Mouse (Mus musculus) small intestine, adult 2 months (tissue): ENCODE data around the gene Scimp. TPM values are rescaled to one million over a fixed set of nuclear protein-coding genes. Genes with fewer than 3 reads are reported as not detected.
"Not testable (repeated sequence)": the region's sequence is repeated elsewhere in the genome, so short reads cannot be mapped to it uniquely, and the experiment has no call there.

Experiments
- H3K27ac ChIP-seq: fragments of 200-500 bp; 2 replicates; pipeline ENCODE4 v1.5.1; 2012; ENCODE audit warnings: low read depth, low read length, control low read depth, inconsistent platforms; ENCODE audit not compliant: insufficient read depth
- H3K27me3 ChIP-seq: fragments of 200-500 bp; 2 replicates; pipeline ENCODE4 v1.6.1; 2012; ENCODE audit warnings: mild to moderate bottlenecking, moderate library complexity, low read length, inconsistent platforms; ENCODE audit not compliant: control insufficient read depth, insufficient read depth
- H3K36me3 ChIP-seq: fragments of 200-500 bp; 2 replicates; pipeline ENCODE4 v1.6.1; 2012; ENCODE audit warnings: mild to moderate bottlenecking, low read length, control low read depth, inconsistent platforms; ENCODE audit not compliant: control insufficient read depth, insufficient read depth
- H3K4me1 ChIP-seq: fragments of 200-500 bp; 2 replicates; pipeline ENCODE4 v1.6.1; 2012; ENCODE audit warnings: low read length, inconsistent platforms, mixed read lengths; ENCODE audit not compliant: control insufficient read depth, insufficient read depth, insufficient read length
- H3K4me3 ChIP-seq: fragments of 200-500 bp; 2 replicates; pipeline ENCODE4 v1.5.1; 2012; ENCODE audit warnings: low read depth, mild to moderate bottlenecking, control low read depth, inconsistent platforms, low read length, moderate library complexity
- CTCF ChIP-seq: fragments of 200-500 bp; IDR thresholded peaks from 2 replicates; pipeline ENCODE4 v1.5.1; 2012; ENCODE audit warnings: low read depth, mild to moderate bottlenecking, control low read depth, inconsistent platforms, low read length, moderate library complexity, mixed read lengths; ENCODE audit not compliant: insufficient replicate concordance, insufficient read length; ENCODE audit errors: extremely low read depth
- POLR2A ChIP-seq: fragments of 200-500 bp; IDR thresholded peaks from 2 replicates; pipeline ENCODE4 v1.6.1; 2012; ENCODE audit warnings: low read depth, mild to moderate bottlenecking, control low read depth, inconsistent platforms, low read length, moderate library complexity
- WGBS: fragments of 180-500 bp; shearing (Covaris S2); methylation state at CpG from one replicate; pipeline ENCODE4 v1.1.7; 2018; 5-methylcytosine and 5-hydroxymethylcytosine counted together
- polyA plus RNA-seq: library from polyadenylated mRNA; depleted of rRNA; stranded (reverse); fragments of >200 nt; gene quantifications from 2 replicates; pipeline ENCODE4 v1.2.3, GENCODE M21; 2012

Scimp gene
- polyA plus RNA-seq, 1 experiment = 0.94 TPM

DNA sequence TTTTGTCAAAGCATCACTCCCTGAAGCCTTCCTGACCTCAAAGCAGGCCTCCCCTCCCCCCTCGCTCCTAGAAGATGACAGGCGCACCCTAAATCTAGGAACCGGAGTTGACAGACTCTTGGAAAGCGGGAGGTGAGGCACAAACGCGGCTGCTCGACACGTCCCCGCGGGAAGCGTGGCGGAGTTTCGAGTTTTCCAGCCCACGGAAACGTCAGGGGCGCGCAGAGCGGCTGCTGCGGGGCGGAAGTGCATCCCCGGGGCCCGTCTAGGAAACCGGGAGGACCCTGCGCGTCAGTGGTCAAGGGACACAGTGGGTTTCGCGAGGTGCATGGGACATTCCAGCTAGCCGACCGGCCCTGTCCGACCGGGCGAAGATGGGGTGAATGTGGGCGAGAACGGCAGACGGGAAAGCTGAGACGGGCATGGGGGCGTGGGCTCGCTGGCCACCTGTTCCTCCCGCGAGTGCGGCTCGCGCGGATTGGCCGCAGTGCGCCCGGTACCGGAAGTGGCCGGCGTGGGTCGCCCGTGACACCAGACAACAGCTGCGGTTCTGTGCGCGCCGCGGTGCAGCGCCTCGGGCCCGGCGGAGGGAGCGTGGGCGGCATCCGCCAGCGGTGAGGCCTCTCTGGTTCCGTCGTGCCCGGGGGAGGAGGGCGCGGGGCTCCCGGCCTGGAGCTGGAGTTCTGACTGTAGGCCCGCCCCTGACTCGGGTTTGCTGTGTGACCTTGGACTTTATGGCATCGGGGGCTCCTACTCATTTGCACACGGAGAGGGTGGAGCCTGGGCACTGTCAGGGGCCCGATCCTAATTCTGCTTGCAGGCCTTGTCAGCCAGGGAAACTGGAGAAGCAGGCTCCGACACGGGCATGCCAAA is 48.2 kb downstream of the Scimp start, which contains the start of gene Zfp3:
Zfp3 (plus strand) TSS at position 274 of the 873 bp plus-strand sequence.
- under 1% methylated on average over 78 of the region's 78 CpGs for WGBS
- H3K27ac ChIP-seq = peak within 1 kb of the TSS; percentile 65
- no peaks in the 10 kb centered on the region for H3K27me3 ChIP-seq
- H3K4me1 ChIP-seq = peaks cover 6% of the 10 kb centered on the region; the same call in 1 of the 2 replicates
- no peaks in the 10 kb centered on the region; the same call in 1 of the 2 replicates for H3K36me3 ChIP-seq
- H3K4me3 ChIP-seq = peak within 1 kb of the TSS; percentile 82
- TF ChIP-seq CTCF (no peak), POLR2A (0 out of 2 replicates have a peak, but pooled peaks have one; percentile 10)

DNA sequence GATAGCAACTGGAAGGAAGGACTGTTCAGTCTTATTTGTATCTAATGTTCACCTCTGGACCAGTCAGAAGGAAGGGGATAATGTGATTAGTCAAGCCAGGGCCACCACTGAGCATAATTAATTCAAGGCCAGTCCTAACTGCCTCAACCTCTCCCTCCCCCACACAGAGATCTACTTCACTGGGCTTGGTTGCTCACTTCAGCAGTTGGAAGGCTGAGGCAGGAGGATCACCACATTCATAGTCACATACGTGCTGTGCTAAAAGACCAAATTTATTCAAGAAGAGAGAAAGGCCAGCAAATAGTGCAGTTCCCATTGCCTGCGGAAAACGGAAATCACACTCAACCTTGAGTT is 48.8 kb downstream of the Scimp start:
- H3K4me1 ChIP-seq = peaks cover 6% of the 10 kb centered on the region; the same call in 1 of the 2 replicates
- H3K27me3 ChIP-seq = no peaks in the 10 kb centered on the region
- peak overlapping the region; percentile 82 for H3K4me3 ChIP-seq
- peak overlapping the region; percentile 65; the same call in 1 of the 2 replicates for H3K27ac ChIP-seq
- no peaks in the 10 kb centered on the region; the same call in 1 of the 2 replicates for H3K36me3 ChIP-seq
- WGBS = 30% methylated on average over 3 of the region's 3 CpGs
- TF ChIP-seq POLR2A = no peak
- no peak for TF ChIP-seq CTCF

- no peak for TF ChIP-seq POLR2A
- no peak for TF ChIP-seq CTCF
- Histone ChIP-seq H3K36me3 (no peaks in the 10 kb centered on the region; the same call in 1 of the 2 replicates), H3K27ac (no peak overlapping the region), H3K4me3 (no peak overlapping the region), H3K27me3 (no peaks in the 10 kb centered on the region), H3K4me1 (peaks cover 6% of the 10 kb centered on the region; the same call in 1 of the 2 replicates)
- 84% methylated on average over 9 of the region's 9 CpGs for WGBS
These were observed 49.7 kb downstream of the Scimp start for GRCm38 (mm10) chr11:70762641-70763040.

DNA sequence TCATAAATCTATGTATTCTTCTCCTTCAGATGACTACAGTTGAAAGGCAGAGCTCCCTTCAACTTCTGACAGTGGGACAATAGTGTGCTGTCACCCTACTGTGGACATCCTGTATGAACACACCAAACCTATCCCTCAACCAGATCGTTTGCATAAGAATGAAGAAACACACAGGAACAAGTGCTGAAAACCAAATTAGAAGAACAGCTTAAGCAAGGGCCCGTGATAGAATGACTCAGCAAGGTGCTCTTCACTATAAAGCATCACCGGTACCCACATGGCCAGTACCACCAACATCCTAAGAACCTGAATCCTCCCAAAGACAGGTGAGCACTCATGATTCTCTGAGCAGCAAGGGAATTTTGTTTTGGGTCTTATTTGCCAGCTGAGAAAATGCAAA is 51.9 kb downstream of the Scimp start:
- 65% methylated on average over 3 of the region's 3 CpGs for WGBS
- H3K36me3 ChIP-seq, H3K4me3 ChIP-seq, H3K27me3 ChIP-seq, H3K27ac ChIP-seq, H3K4me1 ChIP-seq: not testable (repeated sequence)

- WGBS = 3% methylated on average over 7 of the region's 7 CpGs
These were observed 56.7 kb downstream of the Scimp start for GRCm38 (mm10) chr11:70755645-70756044.

GRCm38 (mm10) chr11:70754958-70755357 is 57.4 kb downstream of the Scimp start:
- WGBS = 21% methylated on average over 7 of the region's 7 CpGs
- peak; percentile 58; the same call in 1 of the 2 replicates for TF ChIP-seq CTCF
- no peak for TF ChIP-seq POLR2A
- H3K36me3 ChIP-seq = no peaks in the 10 kb centered on the region
- no peak overlapping the region for H3K4me3 ChIP-seq
- H3K27me3 ChIP-seq = no peaks in the 10 kb centered on the region
- H3K4me1 ChIP-seq = peaks cover 10% of the 10 kb centered on the region
- peak overlapping the region; percentile 72 for H3K27ac ChIP-seq

More at GRCm38 (mm10) chr11:70755645-70756044, 56.7 kb downstream of the Scimp start:
- Histone ChIP-seq H3K27ac (no peak overlapping the region), H3K4me3 (no peak overlapping the region), H3K36me3 (no peaks in the 10 kb centered on the region), H3K4me1 (peaks cover 10% of the 10 kb centered on the region), H3K27me3 (no peaks in the 10 kb centered on the region)
- peak; percentile 91; the same call in 1 of the 2 replicates for TF ChIP-seq CTCF
- no peak for TF ChIP-seq POLR2A

- no peak for TF ChIP-seq CTCF
- 25% methylated on average over 4 of the region's 4 CpGs for WGBS
- no peaks in the 10 kb centered on the region for H3K27me3 ChIP-seq
- H3K27ac ChIP-seq = peak overlapping the region; percentile 72
- H3K4me1 ChIP-seq = peaks cover 10% of the 10 kb centered on the region
- no peak overlapping the region for H3K4me3 ChIP-seq
- H3K36me3 ChIP-seq = no peaks in the 10 kb centered on the region
These were observed 57.9 kb downstream of the Scimp start for GRCm38 (mm10) chr11:70754476-70754875.
